Mouse (Mus musculus): ENCODE results near the gene Rfc2. TPM values are rescaled to one million over a fixed set of nuclear protein-coding genes. Genes with fewer than 3 reads are reported as not detected.
A peak's percentile ranks its signal among the peaks of the same experiment; 100 is the strongest.

Rfc2 gene
- polyA plus RNA-seq, 1 experiment from 2014 or later, result 81.5 TPM

DNA sequence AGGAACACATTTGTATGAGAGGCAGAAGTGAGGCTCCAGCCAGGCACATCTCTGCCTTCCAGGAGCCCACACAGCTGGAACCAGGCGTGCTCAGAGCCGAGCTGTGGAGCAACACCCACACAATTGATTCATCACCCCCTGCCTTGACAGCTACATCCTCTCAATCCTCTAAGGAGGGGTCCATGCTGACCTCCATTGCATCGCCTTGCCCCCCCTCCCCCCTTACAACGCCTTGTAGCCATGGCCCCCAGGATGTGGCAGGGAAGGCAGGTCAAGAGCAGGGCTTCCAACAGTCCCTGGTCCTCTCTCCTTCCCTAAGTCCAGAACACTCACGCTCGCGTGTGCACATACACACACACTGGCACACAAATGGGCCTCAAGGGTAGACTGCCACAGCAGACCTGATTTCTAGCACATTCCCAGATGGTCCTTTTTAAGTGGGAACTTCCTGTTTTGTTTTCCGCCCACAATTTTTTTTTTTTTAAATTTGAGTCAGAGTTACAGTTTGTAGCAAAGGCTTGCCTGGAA, 12.1 kb upstream of the Rfc2 start:
- TF ChIP-seq EP300 (optimal IDR thresholded peaks at IDR 0.05) (no peak), CTCF (IDR thresholded peaks at IDR 0.05; ENCODE audit: low read depth) (no peak)
- H3K9me3 ChIP-seq (ENCODE audit: control insufficient read depth, low read length), result no peaks in the 10 kb centered on the region
- 39% methylated on average over 8 of the region's 8 CpGs for WGBS
- no peaks in the 10 kb centered on the region for H3K27me3 ChIP-seq (ENCODE audit: control insufficient read depth, insufficient read depth, low read length)
- no peaks in the 10 kb centered on the region for H3K4me1 ChIP-seq (replicated peaks; ENCODE audit: control insufficient read depth, insufficient read depth)
- no peak overlapping the region for H3K4me3 ChIP-seq (ENCODE audit: low read depth, low read length)
- ATAC-seq (ENCODE audit: low FRiP score, low TSS enrichment) (peak; percentile 35; the same call in 1 of the 2 replicates), DNase-seq (ENCODE audit: low spot score) (no peak)
- no peak overlapping the region for H3K4me2 ChIP-seq (replicated peaks; ENCODE audit: low read depth)
- H3K36me3 ChIP-seq (ENCODE audit: control insufficient read depth, insufficient read depth, low read length), result no peaks in the 10 kb centered on the region
- H3K27ac ChIP-seq (replicated peaks), result peak overlapping the region; percentile 77
- H3K9ac ChIP-seq (ENCODE audit: low read length), result no peak overlapping the region

DNA sequence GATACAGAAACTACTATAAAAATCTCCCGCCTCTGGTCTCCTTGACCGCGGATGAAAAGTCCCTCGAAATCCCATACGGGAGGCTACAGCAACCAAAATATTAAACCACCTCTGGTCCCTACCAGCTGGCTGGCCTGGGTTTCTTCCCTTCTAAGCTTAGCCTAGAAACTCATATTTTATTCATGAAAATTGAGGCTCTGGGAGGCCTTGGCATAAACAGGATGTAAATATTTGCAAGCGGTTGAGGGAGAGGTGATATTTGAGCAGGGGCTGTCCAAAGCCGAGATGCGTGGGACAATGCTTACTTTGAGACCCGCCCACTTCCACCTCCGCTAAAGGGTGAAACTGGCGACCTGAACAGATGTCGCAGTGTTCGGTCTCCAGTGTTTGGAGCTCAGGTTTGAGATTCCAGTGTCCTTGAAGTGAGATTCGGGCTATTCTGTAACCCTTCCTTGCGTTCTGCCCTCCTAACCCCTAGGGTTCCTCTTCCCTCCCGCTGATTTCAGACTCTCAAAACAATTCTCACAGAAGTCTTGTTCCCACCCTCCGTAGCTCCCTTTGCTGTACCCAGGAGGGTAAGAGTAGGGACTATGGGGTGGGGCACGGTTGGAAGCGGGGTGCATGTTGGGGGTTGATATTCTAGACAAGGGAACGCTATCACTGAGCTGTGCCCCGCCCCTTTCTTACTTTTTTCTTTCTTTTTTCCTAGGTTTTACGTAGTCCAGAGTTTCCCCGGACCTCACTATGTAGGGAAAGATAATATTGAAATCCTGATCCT, 9.2 kb upstream of the Rfc2 start:
- DNase-seq (ENCODE audit: low spot score), result peak; percentile 65

DNA sequence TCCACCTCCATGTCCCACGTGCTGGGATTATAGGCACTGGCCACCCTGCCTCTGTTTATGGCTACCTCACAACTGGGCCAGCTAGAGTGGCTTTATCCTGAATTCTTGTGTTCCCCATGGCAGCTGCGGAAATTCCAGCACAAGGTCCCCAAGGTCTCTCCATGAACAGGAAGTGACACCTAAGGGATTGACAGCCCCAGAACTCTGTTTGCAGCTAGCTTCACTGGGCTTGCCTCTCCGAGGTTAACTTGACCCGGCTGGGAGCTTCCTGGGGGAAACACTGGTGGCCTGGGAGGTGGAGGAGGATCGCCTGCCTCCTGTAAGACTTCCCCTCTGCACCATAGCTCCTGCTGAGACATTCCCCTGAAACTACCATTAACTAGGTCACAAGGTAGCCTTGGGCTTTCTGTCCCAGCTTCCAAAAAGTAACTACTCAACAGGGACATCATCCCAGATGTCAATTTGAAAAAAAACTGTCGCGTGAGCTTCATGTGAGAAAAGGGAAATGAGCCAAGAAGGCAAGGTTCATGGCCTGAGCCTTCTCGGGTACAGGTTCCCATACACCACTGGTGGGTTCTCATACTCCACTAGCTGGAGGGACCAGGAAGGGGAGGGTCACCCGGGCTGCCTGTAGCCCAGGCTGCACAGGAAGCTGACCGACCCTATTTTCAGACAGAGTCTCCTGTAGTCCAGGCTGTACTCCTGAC, 8.5 kb upstream of the Rfc2 start:
- Histone ChIP-seq H3K4me1 (replicated peaks; ENCODE audit: control insufficient read depth, insufficient read depth) (no peaks in the 10 kb centered on the region), H3K4me3 (ENCODE audit: low read depth, low read length) (peak overlapping the region; percentile 52), H3K4me2 (replicated peaks; ENCODE audit: low read depth) (peak overlapping the region; percentile 82), H3K9ac (ENCODE audit: low read length) (peak overlapping the region; percentile 58; the same call in 1 of the 2 replicates), H3K36me3 (ENCODE audit: control insufficient read depth, insufficient read depth, low read length) (no peaks in the 10 kb centered on the region), H3K27ac (replicated peaks) (peak overlapping the region; percentile 76), H3K27me3 (ENCODE audit: control insufficient read depth, insufficient read depth, low read length) (no peaks in the 10 kb centered on the region), H3K9me3 (ENCODE audit: control insufficient read depth, low read length) (no peaks in the 10 kb centered on the region)
- ATAC-seq (ENCODE audit: low FRiP score, low TSS enrichment) (0 out of 2 replicates have a peak, but pooled peaks have one; percentile 13), DNase-seq (ENCODE audit: low spot score) (no peak)
- TF ChIP-seq EP300 (optimal IDR thresholded peaks at IDR 0.05) (no peak), CTCF (IDR thresholded peaks at IDR 0.05; ENCODE audit: low read depth) (no peak)
- WGBS, result 33% methylated on average over 10 of the region's 10 CpGs

More for the DNA sequence above, 9.2 kb upstream of the Rfc2 start:
- TF ChIP-seq EP300 (optimal IDR thresholded peaks at IDR 0.05), result no peak
- no peak for TF ChIP-seq CTCF (IDR thresholded peaks at IDR 0.05; ENCODE audit: low read depth)
- Histone ChIP-seq H3K36me3 (ENCODE audit: control insufficient read depth, insufficient read depth, low read length) (no peaks in the 10 kb centered on the region), H3K27me3 (ENCODE audit: control insufficient read depth, insufficient read depth, low read length) (no peaks in the 10 kb centered on the region), H3K27ac (replicated peaks) (peak overlapping the region; percentile 76), H3K4me2 (replicated peaks; ENCODE audit: low read depth) (peak overlapping the region; percentile 82), H3K4me3 (ENCODE audit: low read depth, low read length) (peak overlapping the region; percentile 52), H3K9ac (ENCODE audit: low read length) (peak overlapping the region; percentile 58), H3K4me1 (replicated peaks; ENCODE audit: control insufficient read depth, insufficient read depth) (no peaks in the 10 kb centered on the region), H3K9me3 (ENCODE audit: control insufficient read depth, low read length) (no peaks in the 10 kb centered on the region)
- ATAC-seq (ENCODE audit: low FRiP score, low TSS enrichment), result peak; percentile 58
- WGBS, result under 1% methylated on average over 23 of the region's 23 CpGs

DNA sequence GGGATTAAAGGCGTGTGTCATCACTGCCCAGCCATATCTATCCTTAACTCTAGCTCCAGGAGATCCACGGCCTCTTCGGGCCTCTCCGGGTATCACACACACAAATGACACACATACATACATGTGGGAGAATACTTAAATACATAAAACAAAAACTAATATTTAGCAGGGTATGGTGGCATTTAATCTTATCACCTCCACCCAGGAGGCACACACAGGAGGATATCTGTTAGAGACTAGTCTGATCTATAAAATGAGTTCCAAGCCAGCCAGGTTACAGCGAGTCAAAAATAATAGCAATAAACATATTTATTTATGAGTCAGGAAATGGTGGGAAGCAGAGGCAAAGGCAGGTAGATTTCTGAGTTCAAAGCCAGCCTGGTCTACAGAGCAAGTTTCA, 5.3 kb upstream of the Rfc2 start:
- TF ChIP-seq CTCF (IDR thresholded peaks at IDR 0.05; ENCODE audit: low read depth), result no peak
- TF ChIP-seq EP300 (optimal IDR thresholded peaks at IDR 0.05), result no peak
- H3K27ac ChIP-seq (replicated peaks), result no peak overlapping the region
- H3K4me1 ChIP-seq (replicated peaks; ENCODE audit: control insufficient read depth, insufficient read depth), result no peaks in the 10 kb centered on the region
- H3K27me3 ChIP-seq (ENCODE audit: control insufficient read depth, insufficient read depth, low read length), result no peaks in the 10 kb centered on the region
- no peak overlapping the region for H3K4me3 ChIP-seq (ENCODE audit: low read depth, low read length)
- H3K36me3 ChIP-seq (ENCODE audit: control insufficient read depth, insufficient read depth, low read length), result no peaks in the 10 kb centered on the region
- H3K9ac ChIP-seq (ENCODE audit: low read length), result no peak overlapping the region
- ATAC-seq (ENCODE audit: low FRiP score, low TSS enrichment), result no peak
- 86% methylated on average over 5 of the region's 5 CpGs for WGBS
- no peaks in the 10 kb centered on the region for H3K9me3 ChIP-seq (ENCODE audit: control insufficient read depth, low read length)
- no peak for DNase-seq (ENCODE audit: low spot score)
- H3K4me2 ChIP-seq (replicated peaks; ENCODE audit: low read depth), result no peak overlapping the region

GRCm38 (mm10) chr5:134576517-134577220, 4.5 kb upstream of the Rfc2 start:
- H3K27me3 ChIP-seq (ENCODE audit: control insufficient read depth, insufficient read depth, low read length), result no peaks in the 10 kb centered on the region
- peak; percentile 47 for DNase-seq (ENCODE audit: low spot score)
- ATAC-seq (ENCODE audit: low FRiP score, low TSS enrichment), result peak; percentile 29; the same call in 1 of the 2 replicates
- H3K9me3 ChIP-seq (ENCODE audit: control insufficient read depth, low read length), result no peaks in the 10 kb centered on the region
- H3K27ac ChIP-seq (replicated peaks), result no peak overlapping the region
- TF ChIP-seq CTCF (IDR thresholded peaks at IDR 0.05; ENCODE audit: low read depth), result peak; percentile 47
- TF ChIP-seq EP300 (optimal IDR thresholded peaks at IDR 0.05), result no peak
- H3K4me1 ChIP-seq (replicated peaks; ENCODE audit: control insufficient read depth, insufficient read depth), result no peaks in the 10 kb centered on the region
- no peak overlapping the region for H3K4me2 ChIP-seq (replicated peaks; ENCODE audit: low read depth)
- WGBS, result 55% methylated on average over 14 of the region's 14 CpGs
- no peaks in the 10 kb centered on the region for H3K36me3 ChIP-seq (ENCODE audit: control insufficient read depth, insufficient read depth, low read length)
- H3K4me3 ChIP-seq (ENCODE audit: low read depth, low read length), result no peak overlapping the region
- H3K9ac ChIP-seq (ENCODE audit: low read length), result no peak overlapping the region

Data from stomach, postnatal 0 days (tissue).